Mouse (Mus musculus): ENCODE measurements at regions not wholly inside any gene's neighbourhood (a gene's known extent, or its start where the extent isn't known, plus 50 kb on each side); places are given as distances from the start of the nearest gene placed in this dataset.

DNA sequence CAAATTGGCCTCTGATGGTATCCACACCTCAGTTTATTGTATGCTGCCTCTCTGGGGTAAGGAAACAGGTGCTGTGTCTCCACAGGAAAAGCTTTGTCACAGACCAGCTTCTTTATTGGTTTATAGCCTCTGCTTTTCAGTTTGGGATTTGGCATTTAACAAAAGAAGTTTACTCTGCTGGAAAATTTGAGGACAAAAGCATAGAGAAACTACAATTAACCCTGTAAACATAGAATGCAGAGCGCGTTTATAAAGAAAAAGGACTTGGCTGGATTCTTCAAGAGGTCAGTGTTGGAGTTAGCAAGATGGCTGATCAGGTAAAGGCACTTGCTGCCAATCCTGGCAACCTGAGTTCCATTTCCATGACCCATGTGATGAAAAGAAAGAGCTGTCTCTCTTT is 90.1 kb upstream of the Frmd4b start:
- Histone ChIP-seq H3K27me3 (ENCODE audit: control insufficient read depth, insufficient read depth, low read length, poor library complexity, severe bottlenecking) (no peaks in the 10 kb centered on the region), H3K4me1 (ENCODE audit: control insufficient read depth, insufficient read depth, low read length) (no peaks in the 10 kb centered on the region), H3K4me3 (ENCODE audit: low read depth, low read length) (no peak overlapping the region), H3K9ac (ENCODE audit: low read depth, poor library complexity, severe bottlenecking) (no peak overlapping the region), H3K9me3 (replicated peaks; ENCODE audit: control insufficient read depth, insufficient read depth, low read length, poor library complexity, severe bottlenecking) (no peaks in the 10 kb centered on the region), H3K36me3 (ENCODE audit: control insufficient read depth, insufficient read depth, low read length, poor library complexity, severe bottlenecking) (no peaks in the 10 kb centered on the region), H3K27ac (ENCODE audit: insufficient read depth, low read length) (no peak overlapping the region)
- no peak for TF ChIP-seq POLR2A (IDR thresholded peaks at IDR 0.05; ENCODE audit: insufficient read depth, low read length)
- no peak for TF ChIP-seq EP300 (IDR thresholded peaks at IDR 0.05; ENCODE audit: insufficient read depth, low read depth, low read length)
- no peak for TF ChIP-seq CTCF (IDR thresholded peaks at IDR 0.05; ENCODE audit: low read depth, low read length)

DNA sequence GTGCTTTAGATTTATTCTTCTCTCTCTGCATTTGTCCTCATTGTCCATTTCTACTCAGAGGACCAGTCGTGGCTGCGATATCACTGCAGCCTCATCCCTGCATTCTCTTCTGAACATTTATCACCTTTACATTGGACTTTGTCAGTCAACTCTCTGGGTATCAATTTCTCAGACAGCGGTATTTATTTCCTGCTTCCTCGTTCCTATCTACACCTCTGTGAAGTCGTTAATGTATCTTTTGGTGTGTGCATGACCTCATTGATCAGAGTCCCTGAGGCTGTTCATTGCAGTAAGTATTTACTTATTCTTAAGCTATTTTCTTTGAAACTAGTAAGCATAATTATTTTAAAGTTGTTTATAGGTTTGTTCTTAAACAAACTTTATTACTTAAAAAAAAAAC is 87.0 kb upstream of the Frmd4b start:
- no peak overlapping the region for H3K4me3 ChIP-seq (ENCODE audit: low read depth, low read length)
- no peak overlapping the region for H3K9ac ChIP-seq (ENCODE audit: low read depth, poor library complexity, severe bottlenecking)
- H3K27ac ChIP-seq (ENCODE audit: insufficient read depth, low read length), result no peak overlapping the region
- H3K27me3 ChIP-seq (ENCODE audit: control insufficient read depth, insufficient read depth, low read length, poor library complexity, severe bottlenecking), result no peaks in the 10 kb centered on the region
- TF ChIP-seq CTCF (IDR thresholded peaks at IDR 0.05; ENCODE audit: low read depth, low read length) (no peak), POLR2A (IDR thresholded peaks at IDR 0.05; ENCODE audit: insufficient read depth, low read length) (no peak), EP300 (IDR thresholded peaks at IDR 0.05; ENCODE audit: insufficient read depth, low read depth, low read length) (no peak)
- H3K36me3 ChIP-seq (ENCODE audit: control insufficient read depth, insufficient read depth, low read length, poor library complexity, severe bottlenecking), result no peaks in the 10 kb centered on the region
- H3K4me1 ChIP-seq (ENCODE audit: control insufficient read depth, insufficient read depth, low read length), result no peaks in the 10 kb centered on the region
- H3K9me3 ChIP-seq (replicated peaks; ENCODE audit: control insufficient read depth, insufficient read depth, low read length, poor library complexity, severe bottlenecking), result no peaks in the 10 kb centered on the region

DNA sequence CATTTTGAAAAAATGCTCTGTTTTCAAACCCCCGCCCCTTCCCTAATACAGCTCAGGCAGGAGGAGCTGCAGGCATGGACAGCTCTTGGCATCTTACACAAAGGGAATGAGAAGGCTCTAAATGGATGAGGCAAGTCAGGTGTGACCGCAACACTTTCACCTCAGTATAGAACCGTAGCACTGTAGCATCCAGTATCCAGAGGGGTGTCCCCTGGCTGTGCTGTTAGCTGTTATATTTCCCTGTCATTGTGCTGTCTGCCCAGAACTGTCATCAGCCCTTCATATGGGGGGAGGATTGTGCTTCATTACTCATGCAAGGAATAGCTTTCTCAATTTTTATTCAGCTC is 82.4 kb upstream of the Frmd4b start:
- no peaks in the 10 kb centered on the region for H3K27me3 ChIP-seq (ENCODE audit: control insufficient read depth, insufficient read depth, low read length, poor library complexity, severe bottlenecking)
- no peaks in the 10 kb centered on the region for H3K9me3 ChIP-seq (replicated peaks; ENCODE audit: control insufficient read depth, insufficient read depth, low read length, poor library complexity, severe bottlenecking)
- no peak overlapping the region for H3K9ac ChIP-seq (ENCODE audit: low read depth, poor library complexity, severe bottlenecking)
- H3K4me3 ChIP-seq (ENCODE audit: low read depth, low read length), result no peak overlapping the region
- no peak overlapping the region for H3K27ac ChIP-seq (ENCODE audit: insufficient read depth, low read length)
- H3K36me3 ChIP-seq (ENCODE audit: control insufficient read depth, insufficient read depth, low read length, poor library complexity, severe bottlenecking), result no peaks in the 10 kb centered on the region
- no peaks in the 10 kb centered on the region for H3K4me1 ChIP-seq (ENCODE audit: control insufficient read depth, insufficient read depth, low read length)
- TF ChIP-seq CTCF (IDR thresholded peaks at IDR 0.05; ENCODE audit: low read depth, low read length), result no peak
- no peak for TF ChIP-seq POLR2A (IDR thresholded peaks at IDR 0.05; ENCODE audit: insufficient read depth, low read length)
- no peak for TF ChIP-seq EP300 (IDR thresholded peaks at IDR 0.05; ENCODE audit: insufficient read depth, low read depth, low read length)

DNA sequence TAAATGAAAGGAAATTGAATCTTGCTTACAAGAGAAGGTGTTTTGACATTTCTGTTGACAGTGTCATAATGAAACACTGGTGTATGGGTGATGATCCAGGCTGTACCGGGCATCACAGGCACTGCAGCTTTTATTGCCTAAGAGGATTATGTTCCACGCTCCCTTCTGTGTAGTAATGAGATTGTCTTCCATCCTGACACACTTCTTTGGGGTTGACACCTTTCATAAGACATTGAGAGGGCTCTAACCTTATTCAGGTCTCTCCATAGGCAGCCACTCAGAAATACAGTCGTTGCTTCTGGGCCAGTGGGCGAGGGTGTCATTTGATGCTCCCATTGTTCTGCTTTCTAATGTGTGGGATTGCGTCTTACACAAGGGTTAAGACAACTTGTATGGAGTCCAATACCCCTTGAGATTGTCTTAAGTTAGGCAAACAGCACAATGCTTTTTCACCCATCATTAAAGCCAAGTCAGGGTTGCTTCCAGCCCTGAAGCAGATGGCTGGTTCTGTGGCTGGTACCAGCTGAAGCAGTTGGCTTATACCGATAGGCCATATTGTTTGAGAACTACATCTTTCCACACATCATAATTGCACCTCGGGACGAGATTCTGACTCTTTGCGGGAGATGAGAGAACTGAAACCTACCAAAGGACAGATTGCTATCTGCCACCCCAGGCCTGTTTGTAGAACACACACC is 81.9 kb upstream of the Frmd4b start:
- no peak for TF ChIP-seq POLR2A (IDR thresholded peaks at IDR 0.05; ENCODE audit: insufficient read depth, low read length)
- TF ChIP-seq CTCF (IDR thresholded peaks at IDR 0.05; ENCODE audit: low read depth, low read length), result no peak
- TF ChIP-seq EP300 (IDR thresholded peaks at IDR 0.05; ENCODE audit: insufficient read depth, low read depth, low read length), result no peak
- H3K9me3 ChIP-seq (replicated peaks; ENCODE audit: control insufficient read depth, insufficient read depth, low read length, poor library complexity, severe bottlenecking), result no peaks in the 10 kb centered on the region
- H3K4me3 ChIP-seq (ENCODE audit: low read depth, low read length), result no peak overlapping the region
- no peaks in the 10 kb centered on the region for H3K36me3 ChIP-seq (ENCODE audit: control insufficient read depth, insufficient read depth, low read length, poor library complexity, severe bottlenecking)
- H3K4me1 ChIP-seq (ENCODE audit: control insufficient read depth, insufficient read depth, low read length), result no peaks in the 10 kb centered on the region
- no peak overlapping the region for H3K27ac ChIP-seq (ENCODE audit: insufficient read depth, low read length)
- no peaks in the 10 kb centered on the region for H3K27me3 ChIP-seq (ENCODE audit: control insufficient read depth, insufficient read depth, low read length, poor library complexity, severe bottlenecking)
- H3K9ac ChIP-seq (ENCODE audit: low read depth, poor library complexity, severe bottlenecking), result no peak overlapping the region

DNA sequence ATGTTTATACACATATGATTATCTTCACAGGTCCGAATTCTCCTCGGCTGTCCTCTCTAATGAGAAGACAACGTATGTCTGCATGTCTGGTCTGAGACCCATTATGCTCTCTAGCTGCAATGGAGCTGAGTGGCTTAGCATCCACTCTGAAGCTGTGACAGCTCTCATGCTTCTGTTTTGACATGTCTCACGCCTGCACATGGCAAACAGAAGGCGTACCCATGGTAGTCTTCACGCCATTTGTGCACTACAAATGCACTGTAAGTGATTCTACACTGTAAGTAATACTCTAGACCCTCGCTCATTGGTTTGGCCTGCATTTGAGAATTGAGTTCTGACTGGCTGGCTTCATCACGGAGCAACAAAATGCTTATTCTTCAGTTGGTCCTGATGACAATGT is 75.9 kb upstream of the Frmd4b start:
- no peaks in the 10 kb centered on the region for H3K36me3 ChIP-seq (ENCODE audit: control insufficient read depth, insufficient read depth, low read length, poor library complexity, severe bottlenecking)
- TF ChIP-seq POLR2A (IDR thresholded peaks at IDR 0.05; ENCODE audit: insufficient read depth, low read length), result no peak
- TF ChIP-seq CTCF (IDR thresholded peaks at IDR 0.05; ENCODE audit: low read depth, low read length), result no peak
- no peak for TF ChIP-seq EP300 (IDR thresholded peaks at IDR 0.05; ENCODE audit: insufficient read depth, low read depth, low read length)
- H3K27me3 ChIP-seq (ENCODE audit: control insufficient read depth, insufficient read depth, low read length, poor library complexity, severe bottlenecking), result no peaks in the 10 kb centered on the region
- H3K9ac ChIP-seq (ENCODE audit: low read depth, poor library complexity, severe bottlenecking), result no peak overlapping the region
- no peaks in the 10 kb centered on the region for H3K9me3 ChIP-seq (replicated peaks; ENCODE audit: control insufficient read depth, insufficient read depth, low read length, poor library complexity, severe bottlenecking)
- no peak overlapping the region for H3K4me3 ChIP-seq (ENCODE audit: low read depth, low read length)
- H3K4me1 ChIP-seq (ENCODE audit: control insufficient read depth, insufficient read depth, low read length), result no peaks in the 10 kb centered on the region
- H3K27ac ChIP-seq (ENCODE audit: insufficient read depth, low read length), result no peak overlapping the region

DNA sequence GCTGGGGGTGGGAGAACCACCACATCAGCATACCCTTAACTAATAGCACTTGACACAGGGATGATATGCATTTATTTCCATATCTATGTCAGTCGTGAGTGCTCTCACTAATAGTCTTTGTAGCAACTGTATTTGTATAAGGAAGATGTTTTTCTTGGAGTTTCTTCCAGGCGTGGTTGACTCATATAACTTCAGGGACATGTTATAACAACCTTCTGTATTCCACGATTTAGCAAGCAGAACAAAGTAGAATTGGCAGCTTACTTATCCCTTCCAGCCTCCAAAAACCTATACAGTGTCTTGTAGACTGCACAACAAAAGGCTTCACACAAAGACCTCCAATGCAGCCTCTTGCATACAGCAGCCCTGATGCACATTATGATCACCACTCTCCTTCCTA is 73.8 kb upstream of the Frmd4b start:
- no peak overlapping the region for H3K9ac ChIP-seq (ENCODE audit: low read depth, poor library complexity, severe bottlenecking)
- H3K4me1 ChIP-seq (ENCODE audit: control insufficient read depth, insufficient read depth, low read length), result no peaks in the 10 kb centered on the region
- H3K4me3 ChIP-seq (ENCODE audit: low read depth, low read length), result no peak overlapping the region
- H3K9me3 ChIP-seq (replicated peaks; ENCODE audit: control insufficient read depth, insufficient read depth, low read length, poor library complexity, severe bottlenecking), result no peaks in the 10 kb centered on the region
- H3K36me3 ChIP-seq (ENCODE audit: control insufficient read depth, insufficient read depth, low read length, poor library complexity, severe bottlenecking), result no peaks in the 10 kb centered on the region
- no peaks in the 10 kb centered on the region for H3K27me3 ChIP-seq (ENCODE audit: control insufficient read depth, insufficient read depth, low read length, poor library complexity, severe bottlenecking)
- no peak for TF ChIP-seq POLR2A (IDR thresholded peaks at IDR 0.05; ENCODE audit: insufficient read depth, low read length)
- no peak for TF ChIP-seq CTCF (IDR thresholded peaks at IDR 0.05; ENCODE audit: low read depth, low read length)
- TF ChIP-seq EP300 (IDR thresholded peaks at IDR 0.05; ENCODE audit: insufficient read depth, low read depth, low read length), result no peak
- H3K27ac ChIP-seq (ENCODE audit: insufficient read depth, low read length), result no peak overlapping the region

Measured in ES-Bruce4 (cell line).